Mouse (Mus musculus): ENCODE results near the gene Ang2. TPM values are rescaled to one million over a fixed set of nuclear protein-coding genes. Genes with fewer than 3 reads are reported as not detected.

Ang2 gene
- total RNA-seq, 2 experiments from 2014 or later: not detected

- no peak for DNase-seq (ENCODE audit: low spot score in 2 of 2)
Measured at GRCm38 (mm10) chr14:51152249-51152870, 46.6 kb downstream of the Ang2 start.

- DNase-seq (ENCODE audit: low spot score in 2 of 2): no peak
Measured at GRCm38 (mm10) chr14:51150206-51150831, 48.6 kb downstream of the Ang2 start.

GRCm38 (mm10) chr14:51149164-51149563 is 49.8 kb downstream of the Ang2 start:
- DNase-seq (ENCODE audit: low spot score in 2 of 2): no peak

GRCm38 (mm10) chr14:51148006-51148405 is 50.9 kb downstream of the Ang2 start:
- no peak for DNase-seq (ENCODE audit: low spot score in 2 of 2)

- DNase-seq (ENCODE audit: low spot score in 2 of 2): no peak
Measured at GRCm38 (mm10) chr14:51146685-51147084, 52.3 kb downstream of the Ang2 start, which contains the start of gene Rnase1. TSS of gene Rnase1 (minus strand) at chr14:51146785.

- DNase-seq (ENCODE audit: low spot score in 2 of 2): no peak
Measured at GRCm38 (mm10) chr14:51145521-51145920, 53.4 kb downstream of the Ang2 start.

Other genes starting within 250 kb of the Ang2 start
- 1 to 10 TPM; 1.4 to 2.5 TPM for gene Pnp2, start 243.2 kb downstream of the Ang2 start, total RNA-seq (2021)
- gene Rnase10, start 191.4 kb downstream of the Ang2 start, total RNA-seq (2021): under 1 TPM in 1 of 2 experiments, not detected in 1; 0.25 TPM
- not detected for gene Rnase9, start 157.3 kb downstream of the Ang2 start, total RNA-seq (2021)
- gene Rnase11, start 149.0 kb downstream of the Ang2 start, total RNA-seq (2021): not detected
- gene Rnase12, start 141.5 kb downstream of the Ang2 start, total RNA-seq (2021): under 1 TPM in 1 of 2 experiments, not detected in 1; 0.64 TPM
- not detected for gene Olfr750, start 124.7 kb downstream of the Ang2 start, total RNA-seq (2021)
- 10 to 100 TPM; 59.1 to 73.4 TPM for gene Rnase4, start 108.1 kb downstream of the Ang2 start, total RNA-seq (2021)
- gene Ang, start 108.0 kb downstream of the Ang2 start, total RNA-seq (2021): 10 to 100 TPM in 1 of 2 experiments, 1 to 10 TPM in 1; 9.9 to 10.7 TPM
- gene Eddm3b, start 84.7 kb downstream of the Ang2 start, total RNA-seq (2021): under 1 TPM in 1 of 2 experiments, not detected in 1; 0.28 TPM
- gene Rnase6, start 75.2 kb downstream of the Ang2 start, total RNA-seq (2021): 1 to 10 TPM in 1 of 2 experiments, under 1 TPM in 1; 0.84 to 1.6 TPM
- gene Rnase1, start 52.4 kb downstream of the Ang2 start, total RNA-seq (2021): 100 to 1,000 TPM in 1 of 2 experiments, not detected in 1; 401 TPM
- gene Rnase2b, start 36.9 kb downstream of the Ang2 start, total RNA-seq (2021): not detected
- not detected for gene Ear14, start 4.2 kb upstream of the Ang2 start, total RNA-seq (2021)
- not detected for gene Rnase2a, start 57.0 kb upstream of the Ang2 start, total RNA-seq (2021)
- gene Gm7247, start 162.6 kb upstream of the Ang2 start, total RNA-seq (2021): not detected
- not detected for gene Vmn2r88, start 211.7 kb upstream of the Ang2 start, total RNA-seq (2021)